Mouse (Mus musculus) liver, embryonic 16.5 days (tissue): ENCODE measurements around the gene Dnase1l1. TPM values are rescaled to one million over a fixed set of nuclear protein-coding genes. Genes with fewer than 3 reads are reported as not detected.
A peak's percentile ranks its signal among the peaks of the same experiment; 100 is the strongest.

Source experiments
- ATAC-seq: fragments of 200-750 bp; cut with Nextera tagmentation; 2 replicates; pipeline ENCODE4 v1.8.0; 2017; ENCODE audit warnings: low read depth, mild to moderate bottlenecking, moderate number of reproducible peaks, moderate library complexity
- H3K27ac ChIP-seq: fragments of 300-500 bp; sonication (generic); 2 replicates; pipeline ENCODE4 v1.5.1; 2014; ENCODE audit warnings: mild to moderate bottlenecking, low read length
- H3K27me3 ChIP-seq: fragments of 300-500 bp; sonication (generic); 2 replicates; pipeline ENCODE4 v1.6.1; 2014; ENCODE audit warnings: low read depth, low read length, mixed read lengths; ENCODE audit not compliant: control insufficient read depth, insufficient read depth
- H3K36me3 ChIP-seq: fragments of 300-500 bp; sonication (generic); 2 replicates; pipeline ENCODE4 v1.6.1; 2014; ENCODE audit warnings: mild to moderate bottlenecking; ENCODE audit not compliant: control insufficient read depth, insufficient read depth
- H3K4me1 ChIP-seq: fragments of 300-500 bp; sonication (generic); 2 replicates; pipeline ENCODE4 v1.6.1; 2014; ENCODE audit warnings: low read depth, low read length, mixed read lengths; ENCODE audit not compliant: control insufficient read depth
- H3K4me2 ChIP-seq: fragments of 300-500 bp; sonication (generic); 2 replicates; pipeline ENCODE4 v1.6.1; 2014; ENCODE audit warnings: low read depth, low read length, mixed read lengths
- H3K4me3 ChIP-seq: fragments of 300-500 bp; sonication (generic); 2 replicates; pipeline ENCODE4 v1.5.1; 2014; ENCODE audit warnings: low read depth, mild to moderate bottlenecking, low read length
- H3K9ac ChIP-seq: fragments of 300-500 bp; sonication (generic); 2 replicates; pipeline ENCODE4 v1.6.1; 2014; ENCODE audit warnings: low read depth, low read length
- H3K9me3 ChIP-seq: fragments of 300-500 bp; sonication (generic); replicated peaks from 2 replicates; pipeline ENCODE4 v1.6.1; 2016; ENCODE audit warnings: low read length; ENCODE audit not compliant: control insufficient read depth
- WGBS: fragments of 180-500 bp; shearing (Covaris S2); extraction: QIAGEN DNeasy Blood & Tissue Kit; methylation state at CpG from one replicate; pipeline ENCODE4 v1.1.7; 2014; ENCODE audit not compliant: insufficient replicate concordance; 5-methylcytosine and 5-hydroxymethylcytosine counted together
- polyA plus RNA-seq: library from polyadenylated mRNA; unstranded; fragments of >200 nt; fragmentation: Nextera tagmentation; extraction: Ambion mirVana; gene quantifications from 2 replicates; pipeline ENCODE4 v1.2.1, GENCODE M21; 2015

Dnase1l1 gene
- polyA plus RNA-seq, 1 experiment from 2014 or later: 22.0 TPM

DNA sequence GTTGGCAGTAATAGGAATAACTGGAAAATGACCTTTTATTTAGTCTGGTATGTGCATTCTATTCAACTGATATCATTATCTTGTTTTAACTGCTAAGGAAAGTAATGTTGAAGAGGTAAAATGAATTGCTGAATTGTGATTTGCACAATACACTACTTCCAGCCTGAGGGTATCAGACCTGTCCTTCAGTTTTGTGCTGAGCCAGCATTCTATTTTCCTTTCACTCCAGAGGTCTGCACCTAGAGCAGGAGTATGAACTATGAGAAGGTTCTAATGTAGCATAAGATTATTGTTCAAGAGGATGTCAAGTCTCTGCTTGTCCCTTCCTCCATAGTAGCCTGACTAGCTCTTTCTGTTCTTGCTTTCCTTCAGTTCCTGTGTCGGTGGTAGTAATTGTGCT lies 16.2 kb upstream of the Dnase1l1 start:
- H3K9ac ChIP-seq: no peak overlapping the region
- peak overlapping the region; percentile 43 for H3K4me2 ChIP-seq
- WGBS: 40% methylated on average over 1 of the region's 1 CpGs
- no peaks in the 10 kb centered on the region for H3K27me3 ChIP-seq
- peaks cover 4% of the 10 kb centered on the region; the same call in 1 of the 2 replicates for H3K4me1 ChIP-seq
- peaks cover 17% of the 10 kb centered on the region for H3K36me3 ChIP-seq
- no peak for ATAC-seq
- peak overlapping the region; percentile 29 for H3K4me3 ChIP-seq
- no peak overlapping the region for H3K27ac ChIP-seq
- no peaks in the 10 kb centered on the region for H3K9me3 ChIP-seq

DNA sequence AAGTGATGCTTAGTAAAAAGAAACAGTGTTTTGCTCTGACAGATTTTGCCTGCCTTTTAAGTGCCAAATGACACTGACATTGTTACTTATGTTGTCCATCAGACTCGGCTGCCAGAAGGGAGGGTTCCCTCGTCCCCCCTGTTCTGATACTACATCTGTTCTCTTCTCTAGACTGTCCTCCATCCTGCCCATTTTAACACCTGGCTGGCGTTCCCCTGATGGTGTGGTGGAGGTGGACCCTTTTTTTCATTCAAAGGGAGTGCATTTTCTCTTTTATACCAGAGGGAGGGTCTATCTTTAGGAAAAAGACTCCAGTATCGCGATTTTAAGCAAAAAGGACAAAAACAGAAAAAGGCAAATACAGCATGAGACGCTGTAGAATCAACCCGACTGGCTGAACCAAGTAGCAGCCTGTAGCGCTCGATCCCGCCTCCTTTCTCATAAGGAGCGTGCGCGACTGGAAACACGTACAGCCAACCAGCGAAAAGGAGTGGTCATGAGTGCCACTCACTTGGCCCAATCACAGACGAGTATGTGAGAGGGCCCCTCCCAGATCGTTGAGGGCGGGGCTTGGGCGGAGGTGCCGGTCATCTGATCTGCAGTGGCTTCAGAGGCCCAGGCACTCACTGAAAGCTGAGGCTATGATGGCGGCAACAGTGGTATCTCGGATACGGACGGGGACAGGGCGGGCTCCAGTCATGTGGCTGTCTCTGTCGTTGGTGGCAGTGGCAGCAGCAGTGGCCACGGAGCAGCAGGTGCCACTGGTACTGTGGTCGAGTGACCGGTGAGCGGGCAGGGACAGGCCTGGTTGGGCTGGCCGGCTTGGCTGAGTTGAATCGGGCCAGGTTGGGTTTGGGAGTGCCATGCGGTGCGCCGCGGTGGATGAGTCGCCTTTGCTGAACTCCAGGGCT lies 14.7 kb upstream of the Dnase1l1 start, which contains the start of gene Atp6ap1:
Gene Atp6ap1, plus strand, starts transcription at position 560 of the 911 bp plus-strand sequence.
- H3K36me3 ChIP-seq: peaks cover 7% of the 10 kb centered on the region; the same call in 1 of the 2 replicates
- H3K4me1 ChIP-seq: peaks cover 4% of the 10 kb centered on the region; the same call in 1 of the 2 replicates
- 19% methylated on average over 37 of the region's 37 CpGs for WGBS
- no peaks in the 10 kb centered on the region for H3K27me3 ChIP-seq
- H3K4me2 ChIP-seq: peak within 1 kb of the TSS; percentile 69
- H3K9me3 ChIP-seq: no peaks in the 10 kb centered on the region
- peak; percentile 99 for ATAC-seq
- peak within 1 kb of the TSS; percentile 79 for H3K4me3 ChIP-seq
- H3K27ac ChIP-seq: peak within 1 kb of the TSS; percentile 84
- peak within 1 kb of the TSS; percentile 85 for H3K9ac ChIP-seq

DNA sequence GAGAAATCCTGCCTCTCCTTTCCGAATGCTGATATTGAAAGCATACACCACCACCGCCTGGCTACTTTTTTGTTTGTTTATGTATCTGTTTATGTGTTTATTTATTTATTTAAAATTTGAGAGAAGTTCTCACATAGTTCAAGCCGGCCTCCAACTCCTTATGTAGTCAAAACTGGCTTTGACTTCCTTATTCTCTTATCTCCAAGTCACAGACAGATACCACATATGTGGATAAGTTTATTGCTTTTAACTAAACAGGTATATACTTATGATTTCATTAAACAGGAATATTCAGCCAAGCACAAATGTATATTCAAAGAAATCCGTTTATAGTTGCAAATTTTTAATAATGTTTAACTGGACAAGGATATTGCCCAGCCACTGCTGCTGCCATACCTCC lies 11.3 kb upstream of the Dnase1l1 start:
- no peaks in the 10 kb centered on the region for H3K9me3 ChIP-seq
- no peaks in the 10 kb centered on the region for H3K36me3 ChIP-seq
- ATAC-seq: no peak
- 42% methylated on average over 4 of the region's 4 CpGs for WGBS
- no peak overlapping the region for H3K4me3 ChIP-seq
- no peak overlapping the region for H3K27ac ChIP-seq
- H3K9ac ChIP-seq: no peak overlapping the region
- H3K4me1 ChIP-seq: no peaks in the 10 kb centered on the region; the same call in 1 of the 2 replicates
- no peaks in the 10 kb centered on the region for H3K27me3 ChIP-seq
- H3K4me2 ChIP-seq: no peak overlapping the region

DNA sequence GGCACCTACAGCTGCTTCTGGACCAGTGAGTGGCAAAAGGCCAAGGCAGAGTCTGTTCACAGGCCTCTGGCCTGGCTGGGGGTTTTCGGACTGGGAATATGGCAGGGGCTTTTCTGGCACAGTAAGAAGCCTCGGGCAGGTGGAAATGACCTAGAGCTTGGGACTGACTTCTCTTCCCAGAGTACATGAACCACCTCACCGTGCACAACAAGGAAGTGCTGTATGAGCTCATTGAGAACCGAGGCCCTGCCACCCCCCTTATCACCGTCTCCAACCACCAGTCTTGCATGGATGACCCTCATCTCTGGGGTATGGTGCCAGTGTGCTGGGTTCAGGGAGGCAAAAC lies 928 bp upstream of the Dnase1l1 start:
- ATAC-seq: no peak
- 13% methylated on average over 5 of the region's 5 CpGs for WGBS
- H3K4me1 ChIP-seq: peaks cover 5% of the 10 kb centered on the region
- peak overlapping the region; percentile 71 for H3K4me3 ChIP-seq
- H3K4me2 ChIP-seq: peak overlapping the region; percentile 82
- no peaks in the 10 kb centered on the region for H3K27me3 ChIP-seq
- peak overlapping the region; percentile 68 for H3K9ac ChIP-seq
- peak overlapping the region; percentile 94 for H3K27ac ChIP-seq
- no peaks in the 10 kb centered on the region for H3K36me3 ChIP-seq
- no peaks in the 10 kb centered on the region for H3K9me3 ChIP-seq

DNA sequence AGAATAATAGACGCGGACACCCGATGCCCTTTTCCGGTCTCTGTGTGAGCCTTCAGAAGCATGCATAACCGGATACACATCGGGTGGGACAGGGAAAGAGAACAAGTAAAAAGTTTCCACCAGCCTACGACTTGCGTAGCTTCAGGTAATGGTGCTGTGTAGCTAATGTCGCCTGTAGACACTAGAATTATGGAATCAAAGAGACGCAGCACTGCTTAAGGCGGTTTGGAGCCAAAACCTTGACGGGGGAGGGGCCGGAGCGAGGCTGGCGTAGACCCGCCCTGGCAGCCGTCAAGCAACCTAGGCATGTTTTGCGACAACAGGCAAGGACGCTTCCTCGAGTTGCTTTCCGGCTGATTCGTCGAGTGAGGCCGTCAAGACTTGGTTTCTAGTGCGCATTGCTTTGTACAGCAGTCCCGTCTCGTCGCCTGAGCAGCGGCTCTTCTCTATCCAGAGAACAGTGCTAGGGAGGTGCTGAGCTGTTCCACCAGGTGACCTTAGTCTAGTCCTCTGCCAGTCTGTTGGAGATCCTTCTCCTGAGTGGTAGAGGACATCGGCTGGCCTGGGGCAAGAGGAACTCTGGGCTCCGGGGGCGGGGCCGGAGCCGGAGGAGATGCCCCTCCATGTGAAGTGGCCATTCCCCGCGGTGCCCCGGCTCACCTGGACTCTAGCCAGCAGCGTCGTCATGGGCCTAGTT lies 406 bp upstream of the Dnase1l1 start:
- Histone ChIP-seq H3K9ac (peak overlapping the region; percentile 71), H3K4me3 (peak overlapping the region; percentile 71), H3K27me3 (no peaks in the 10 kb centered on the region), H3K36me3 (no peaks in the 10 kb centered on the region), H3K27ac (peak overlapping the region; percentile 94), H3K4me1 (peaks cover 5% of the 10 kb centered on the region), H3K9me3 (no peaks in the 10 kb centered on the region), H3K4me2 (peak overlapping the region; percentile 82)
- 24% methylated on average over 39 of the region's 39 CpGs for WGBS
- ATAC-seq: peak; percentile 49

DNA sequence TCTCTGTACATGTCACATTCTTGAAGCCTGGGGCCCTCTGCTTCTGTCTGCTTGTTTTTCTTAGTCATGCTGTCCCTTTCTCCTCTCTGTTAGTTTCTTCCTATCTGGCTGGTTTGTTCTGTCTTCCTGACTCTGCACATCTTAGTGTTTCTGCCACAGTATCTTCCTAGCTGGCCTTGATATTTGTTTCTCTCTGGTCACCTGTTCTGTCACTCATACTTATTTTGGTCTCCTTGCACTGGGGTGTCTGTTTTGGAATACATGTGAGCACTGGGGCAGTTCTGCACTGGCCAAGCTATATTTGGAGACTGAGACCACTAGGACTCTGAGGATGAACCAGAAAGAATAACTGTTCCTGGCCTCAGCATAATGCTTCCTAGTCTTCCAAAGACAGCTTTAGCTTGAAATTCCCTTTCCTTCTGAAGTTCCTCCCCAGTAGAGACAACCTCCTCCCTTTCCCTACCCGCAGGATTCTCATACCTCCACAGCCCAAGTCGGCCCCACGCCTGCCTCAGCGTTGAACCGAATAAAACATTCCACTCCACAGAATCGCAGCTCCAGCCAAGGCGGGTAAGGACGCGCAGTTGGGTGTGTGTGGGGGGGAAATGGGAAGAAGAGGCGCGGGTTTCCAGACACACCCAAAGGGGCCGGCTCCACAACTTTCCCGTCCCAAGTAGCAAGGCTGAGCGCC lies 951 bp downstream of the Dnase1l1 start:
- H3K4me2 ChIP-seq: peak overlapping the region; percentile 82
- peak overlapping the region; percentile 74 for H3K9ac ChIP-seq
- peak overlapping the region; percentile 94 for H3K27ac ChIP-seq
- WGBS: 14% methylated on average over 14 of the region's 14 CpGs
- no peaks in the 10 kb centered on the region for H3K9me3 ChIP-seq
- no peaks in the 10 kb centered on the region; the same call in 1 of the 2 replicates for H3K36me3 ChIP-seq
- H3K4me3 ChIP-seq: peak overlapping the region; percentile 71
- no peaks in the 10 kb centered on the region for H3K27me3 ChIP-seq
- peaks cover 5% of the 10 kb centered on the region for H3K4me1 ChIP-seq
- peak; percentile 8; the same call in 1 of the 2 replicates for ATAC-seq

DNA sequence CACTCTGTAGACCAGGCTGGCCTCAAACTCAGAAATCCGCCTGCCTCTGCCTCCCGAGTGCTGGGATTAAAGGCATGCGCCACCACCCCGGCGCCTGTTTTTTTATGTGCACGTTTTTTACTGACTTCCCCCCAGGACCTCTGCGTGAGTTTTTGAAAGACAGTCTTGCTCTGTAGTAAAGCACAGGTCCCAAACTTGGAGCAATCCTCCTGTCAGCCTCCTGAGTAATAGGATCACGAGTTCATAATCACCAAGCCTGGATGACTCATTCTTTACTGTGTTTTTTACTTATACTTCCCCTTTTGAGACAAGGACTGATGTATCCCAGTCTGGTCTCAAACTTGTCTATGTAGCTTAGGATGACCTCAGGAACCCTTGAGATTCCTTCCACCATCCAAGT lies 4.2 kb downstream of the Dnase1l1 start:
- Histone ChIP-seq H3K4me1 (no peaks in the 10 kb centered on the region; the same call in 1 of the 2 replicates), H3K9ac (no peak overlapping the region), H3K4me2 (no peak overlapping the region), H3K27ac (no peak overlapping the region), H3K9me3 (no peaks in the 10 kb centered on the region), H3K4me3 (no peak overlapping the region), H3K36me3 (peaks cover 5% of the 10 kb centered on the region), H3K27me3 (no peaks in the 10 kb centered on the region)
- WGBS: 42% methylated on average over 7 of the region's 8 CpGs
- no peak for ATAC-seq

DNA sequence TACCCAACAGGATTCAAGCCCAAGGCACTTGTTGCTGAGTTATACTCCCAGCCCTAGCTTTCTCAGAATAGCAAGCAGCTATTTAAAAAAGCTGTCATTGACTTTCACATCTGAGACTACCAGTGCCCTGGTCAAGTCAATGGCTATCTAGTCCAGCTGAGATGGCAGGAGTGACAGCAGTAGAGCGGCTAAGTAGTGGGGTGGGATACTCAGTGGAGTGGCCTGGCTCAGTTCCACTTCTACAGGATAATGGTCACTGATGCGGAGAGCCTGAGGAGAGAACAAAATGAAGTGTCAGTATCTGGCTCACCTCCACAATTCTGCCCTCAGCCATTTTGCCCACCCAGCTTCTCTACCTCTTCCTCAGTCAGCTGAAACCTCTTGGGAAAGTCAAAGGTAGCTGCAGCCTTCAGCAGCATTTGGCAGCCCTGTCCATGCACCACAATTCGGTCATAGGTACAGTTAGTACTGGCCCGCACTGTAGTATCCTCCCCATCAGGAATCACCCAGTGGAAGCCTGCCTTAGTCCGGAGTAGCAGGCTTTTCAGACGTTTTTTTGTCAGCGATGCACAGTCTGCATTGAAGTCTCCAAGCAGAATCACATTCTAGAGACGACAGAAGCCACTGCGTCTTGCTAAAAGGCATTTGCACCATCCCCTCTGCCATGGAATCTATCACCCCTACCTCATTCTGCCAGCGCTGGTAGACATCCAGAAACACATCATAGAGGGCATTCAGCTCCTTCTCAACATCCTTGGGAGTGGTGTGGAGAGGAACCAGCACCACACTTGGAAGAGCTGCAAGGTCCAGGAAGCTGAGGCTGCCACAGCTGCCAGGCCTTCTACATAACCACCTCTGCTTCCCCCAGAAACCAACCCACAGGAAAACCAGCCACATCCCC lies 8.5 kb downstream of the Dnase1l1 start:
- H3K9me3 ChIP-seq: no peaks in the 10 kb centered on the region
- no peak overlapping the region for H3K4me2 ChIP-seq
- no peaks in the 10 kb centered on the region; the same call in 1 of the 2 replicates for H3K4me1 ChIP-seq
- no peak overlapping the region for H3K4me3 ChIP-seq
- peak overlapping the region; percentile 19 for H3K27ac ChIP-seq
- no peak overlapping the region for H3K9ac ChIP-seq
- H3K27me3 ChIP-seq: no peaks in the 10 kb centered on the region
- no peak for ATAC-seq
- H3K36me3 ChIP-seq: peaks cover 5% of the 10 kb centered on the region
- 28% methylated on average over 10 of the region's 10 CpGs for WGBS
